Mouse (Mus musculus): ENCODE results near the gene Mal.
A peak's percentile ranks its signal among the peaks of the same experiment; 100 is the strongest.
"Not testable (repeated sequence)": the region's sequence is repeated elsewhere in the genome, so short reads cannot be mapped to it uniquely, and the experiment has no call there.

The Mal gene

GRCm38 (mm10) chr2:127625659-127626058, 30.8 kb downstream of the Mal start:
- DNase-seq (ENCODE audit: inconsistent age in 2 of 2, low spot score in 1 of 2), result no peak

GRCm38 (mm10) chr2:127624786-127625185, 31.7 kb downstream of the Mal start:
- DNase-seq (ENCODE audit: inconsistent age in 2 of 2, low spot score in 1 of 2), result no peak

GRCm38 (mm10) chr2:127622065-127622464, 34.4 kb downstream of the Mal start:
- no peak for DNase-seq (ENCODE audit: inconsistent age in 2 of 2, low spot score in 1 of 2)

- no peak for DNase-seq (ENCODE audit: inconsistent age in 2 of 2, low spot score in 1 of 2)
Observed at GRCm38 (mm10) chr2:127619311-127619710, 37.2 kb downstream of the Mal start.

- no peak for DNase-seq (ENCODE audit: inconsistent age in 2 of 2, low spot score in 1 of 2)
Observed at GRCm38 (mm10) chr2:127612288-127612687, 44.2 kb downstream of the Mal start.

- no peak for DNase-seq (ENCODE audit: inconsistent age in 2 of 2, low spot score in 1 of 2)
Observed at GRCm38 (mm10) chr2:127611386-127611785, 45.1 kb downstream of the Mal start.

GRCm38 (mm10) chr2:127608986-127609385, 47.5 kb downstream of the Mal start:
- DNase-seq (ENCODE audit: inconsistent age in 2 of 2, low spot score in 1 of 2), result no peak

- peak in 1 of 2 experiments; percentile 66 for DNase-seq (ENCODE audit: inconsistent age in 2 of 2, low spot score in 1 of 2)
Observed at GRCm38 (mm10) chr2:127608234-127608633, 48.3 kb downstream of the Mal start.

GRCm38 (mm10) chr2:127605203-127605602, 51.3 kb downstream of the Mal start:
- no peak for DNase-seq (ENCODE audit: inconsistent age in 2 of 2, low spot score in 1 of 2)

- not testable (repeated sequence) for DNase-seq (ENCODE audit: inconsistent age in 2 of 2, low spot score in 1 of 2)
Observed at GRCm38 (mm10) chr2:127603383-127603782, 53.1 kb downstream of the Mal start.

- DNase-seq (ENCODE audit: inconsistent age in 2 of 2, low spot score in 1 of 2), result no peak
Observed at GRCm38 (mm10) chr2:127590840-127591239, 65.7 kb downstream of the Mal start.

GRCm38 (mm10) chr2:127590204-127590603, 66.3 kb downstream of the Mal start:
- no peak for DNase-seq (ENCODE audit: inconsistent age in 2 of 2, low spot score in 1 of 2)

- DNase-seq (ENCODE audit: inconsistent age in 2 of 2, low spot score in 1 of 2), result no peak
Observed at GRCm38 (mm10) chr2:127588897-127589296, 67.6 kb downstream of the Mal start.

GRCm38 (mm10) chr2:127587514-127587844, 69.0 kb downstream of the Mal start:
- no peak for DNase-seq (ENCODE audit: inconsistent age in 2 of 2, low spot score in 1 of 2)

GRCm38 (mm10) chr2:127586694-127587513, 69.6 kb downstream of the Mal start, which contains the start of the genes Zfp661 and Mrps5:
Gene Zfp661, minus strand, starts transcription at chr2:127587094.
Gene Mrps5, plus strand, starts transcription at chr2:127587222.
- DNase-seq (ENCODE audit: inconsistent age in 2 of 2, low spot score in 1 of 2), result peak; percentile 85 to 97

GRCm38 (mm10) chr2:127584436-127584858, 72.0 kb downstream of the Mal start:
- DNase-seq (ENCODE audit: inconsistent age in 2 of 2, low spot score in 1 of 2), result peak; percentile 95 to 98

Measured in adrenal gland, adult (tissue).